Mouse (Mus musculus): Measurements from ENCODE around the gene Tfpi. TPM values are rescaled to one million over a fixed set of nuclear protein-coding genes. Genes with fewer than 3 reads are reported as not detected.
A peak's percentile ranks its signal among the peaks of the same experiment; 100 is the strongest.
"Not testable (repeated sequence)": the region's sequence is repeated elsewhere in the genome, so short reads cannot be mapped to it uniquely, and the experiment has no call there.

Tfpi gene
- total RNA-seq (2021): 10 to 100 TPM; 62.3 to 67.1 TPM

DNA sequence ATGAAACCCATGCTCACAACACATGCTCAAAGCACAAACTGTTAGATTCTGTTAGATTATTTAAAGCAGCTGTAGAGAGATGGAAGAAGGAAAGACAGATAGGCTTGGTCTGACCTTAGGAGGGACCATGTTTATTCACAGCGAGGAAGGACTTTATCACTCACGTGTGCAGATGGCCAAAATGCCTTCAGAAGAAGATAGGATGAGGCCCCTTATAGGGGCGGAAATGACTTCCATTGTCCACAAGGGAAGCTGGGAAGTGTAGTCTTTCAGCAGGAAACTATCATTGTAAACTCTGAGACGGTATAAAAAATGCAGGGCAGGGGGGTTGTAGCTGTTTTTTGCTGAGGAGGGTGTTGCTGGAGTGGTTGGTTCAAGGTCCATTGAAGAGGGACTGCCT is at the start of gene Tfpi:
Tfpi (minus strand) TSS at position 199 of the 400 bp plus-strand sequence.
- intact Hi-C loops (cut with DNase I): loop anchor here (5.0 kb wide), 1 partner anchor 241 kb away; the partner anchor contains the start of gene Zdhhc5
- DNase-seq: peak; percentile 59 to 68

- intact Hi-C loops (cut with DNase I): no loop called here
- DNase-seq: no peak
Measured at GRCm38 (mm10) chr2:84526221-84526620, 49.6 kb upstream of the Tfpi start.

- no peak for DNase-seq
- intact Hi-C loops (cut with DNase I): no loop called here
Measured at GRCm38 (mm10) chr2:84525806-84526205, 49.2 kb upstream of the Tfpi start.

DNA sequence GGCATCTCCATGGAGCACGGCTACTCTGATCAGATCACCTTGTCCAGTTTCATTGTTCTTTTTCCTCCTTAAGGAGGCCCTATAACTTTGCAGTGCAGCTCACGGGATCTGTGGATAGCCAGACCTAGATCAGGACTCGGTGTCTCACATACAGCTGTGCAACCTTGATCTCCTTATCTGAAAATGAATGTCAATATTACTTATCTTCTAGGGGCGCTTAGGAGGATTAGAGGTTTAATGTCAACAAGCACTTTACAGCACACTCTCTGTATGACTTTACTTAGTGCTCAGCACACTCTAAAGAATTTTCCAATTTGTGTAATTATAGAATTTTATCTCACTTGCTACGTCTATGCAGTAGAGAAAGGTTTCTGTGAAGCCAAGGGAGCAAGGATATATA is 48.5 kb upstream of the Tfpi start:
- DNase-seq: no peak
- intact Hi-C loops (cut with DNase I): no loop called here

DNA sequence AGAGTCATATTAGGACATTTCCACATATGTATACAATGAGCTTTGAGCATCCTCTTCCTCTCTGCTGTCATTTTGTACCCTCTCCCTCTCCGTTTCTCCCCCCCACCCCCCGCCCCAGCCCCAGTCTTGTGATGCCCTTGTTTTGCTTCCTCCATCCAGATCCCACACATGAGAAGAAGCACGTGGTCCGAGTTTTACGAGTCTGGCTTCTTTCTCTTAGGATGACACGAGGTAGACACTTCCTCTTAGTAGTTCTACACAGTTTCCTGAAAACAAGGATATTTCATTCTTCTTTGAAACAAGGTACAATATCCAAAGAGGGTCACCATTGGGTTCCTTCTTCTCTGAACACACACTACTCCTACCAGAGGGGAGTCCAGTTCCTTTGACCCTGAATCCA is 47.4 kb upstream of the Tfpi start:
- intact Hi-C loops (cut with DNase I): no loop called here
- DNase-seq: no peak

DNA sequence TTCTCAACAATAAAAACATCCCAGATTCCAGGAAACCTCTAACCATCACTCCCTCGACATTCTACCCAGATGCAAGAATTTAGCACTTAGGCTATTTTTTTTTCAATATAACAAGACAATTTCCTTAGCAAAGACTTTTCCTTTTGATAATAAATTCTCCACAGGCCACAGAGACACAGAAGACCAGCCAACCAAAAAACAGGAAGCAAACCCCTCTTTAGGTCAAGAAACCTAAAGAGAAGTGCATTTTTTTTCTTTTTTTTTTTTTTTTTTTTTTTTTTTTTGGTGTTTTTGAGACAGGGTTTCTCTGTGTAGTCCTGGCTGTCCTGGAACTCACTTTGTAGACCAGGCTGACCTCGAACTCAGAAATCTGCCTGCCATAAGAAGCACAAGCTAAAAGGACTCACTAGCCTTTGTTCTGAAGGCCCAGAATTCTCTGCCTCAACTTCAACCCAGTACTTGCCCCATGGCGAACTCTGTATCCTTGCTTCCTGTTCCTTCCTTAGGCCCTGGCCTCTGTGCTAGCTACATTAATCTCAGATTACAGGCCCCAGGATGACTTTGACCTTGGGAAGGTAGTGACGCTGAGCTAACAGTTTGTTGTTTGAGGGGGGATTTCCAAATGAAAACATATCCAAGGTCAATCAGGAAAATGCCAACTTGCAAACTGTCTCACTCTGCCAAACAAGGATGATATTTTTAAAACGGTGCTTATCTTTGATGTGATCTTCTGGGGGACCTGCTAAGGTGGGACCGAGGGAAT is 46.7 kb upstream of the Tfpi start:
- intact Hi-C loops (cut with DNase I): no loop called here
- DNase-seq: no peak

GRCm38 (mm10) chr2:84519514-84520067 is 43.0 kb upstream of the Tfpi start:
- DNase-seq: peak; percentile 60 to 65
- intact Hi-C loops (cut with DNase I): no loop called here

GRCm38 (mm10) chr2:84518767-84519166 is 42.2 kb upstream of the Tfpi start:
- peak in 1 of 2 experiments; percentile 13 for DNase-seq
- intact Hi-C loops (cut with DNase I): no loop called here

- intact Hi-C loops (cut with DNase I): no loop called here
- DNase-seq: no peak
Measured at GRCm38 (mm10) chr2:84513281-84513680, 36.7 kb upstream of the Tfpi start.

GRCm38 (mm10) chr2:84511508-84511907 is 34.9 kb upstream of the Tfpi start:
- DNase-seq: no peak
- intact Hi-C loops (cut with DNase I): no loop called here

- no peak for DNase-seq
- intact Hi-C loops (cut with DNase I): no loop called here
Measured at GRCm38 (mm10) chr2:84511036-84511435, 34.5 kb upstream of the Tfpi start.

- intact Hi-C loops (cut with DNase I): not testable (repeated sequence)
- peak; percentile 11 to 34 for DNase-seq
Measured at GRCm38 (mm10) chr2:84504954-84505394, 28.4 kb upstream of the Tfpi start.

DNA sequence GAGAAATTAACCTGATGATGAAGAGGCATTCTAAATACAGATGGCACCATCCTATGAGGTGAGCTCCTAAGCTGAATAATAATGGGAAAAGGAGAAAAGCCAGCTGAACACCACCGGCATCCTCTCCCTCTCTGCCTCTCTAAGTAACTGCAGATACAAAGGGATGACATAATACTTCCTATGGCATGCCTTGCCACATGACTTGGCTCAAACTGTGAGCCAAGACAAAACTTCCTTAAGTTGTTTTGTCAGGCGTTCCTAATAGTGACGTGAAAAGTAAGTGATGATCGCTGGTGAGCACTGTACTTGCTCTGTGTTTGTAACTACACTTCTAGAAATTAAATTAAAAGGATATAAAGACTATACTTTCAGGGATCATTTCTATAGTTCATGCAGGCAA is 27.7 kb upstream of the Tfpi start:
- intact Hi-C loops (cut with DNase I): no loop called here
- peak in 1 of 2 experiments; percentile 11 for DNase-seq

DNA sequence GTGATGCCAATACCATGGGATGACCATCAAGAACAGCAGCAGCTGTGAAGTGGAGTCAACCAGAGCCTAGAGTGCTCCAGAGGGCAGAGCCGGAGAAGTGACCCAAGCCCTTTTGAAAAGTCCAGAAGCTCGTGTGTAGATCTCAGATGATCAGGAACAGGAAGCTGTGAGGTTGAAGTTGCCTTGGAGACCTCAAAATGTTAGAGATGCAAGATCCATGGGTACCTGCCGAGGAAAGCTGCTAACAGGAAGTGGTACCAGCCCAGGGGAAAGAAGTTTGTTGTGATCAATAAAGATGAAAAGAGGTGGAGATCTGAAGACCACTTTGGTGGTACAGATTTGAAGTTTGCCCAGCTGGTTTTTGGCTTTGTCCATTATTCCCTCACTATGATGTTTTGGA is 22.3 kb upstream of the Tfpi start:
- DNase-seq: no peak
- intact Hi-C loops (cut with DNase I): no loop called here

DNA sequence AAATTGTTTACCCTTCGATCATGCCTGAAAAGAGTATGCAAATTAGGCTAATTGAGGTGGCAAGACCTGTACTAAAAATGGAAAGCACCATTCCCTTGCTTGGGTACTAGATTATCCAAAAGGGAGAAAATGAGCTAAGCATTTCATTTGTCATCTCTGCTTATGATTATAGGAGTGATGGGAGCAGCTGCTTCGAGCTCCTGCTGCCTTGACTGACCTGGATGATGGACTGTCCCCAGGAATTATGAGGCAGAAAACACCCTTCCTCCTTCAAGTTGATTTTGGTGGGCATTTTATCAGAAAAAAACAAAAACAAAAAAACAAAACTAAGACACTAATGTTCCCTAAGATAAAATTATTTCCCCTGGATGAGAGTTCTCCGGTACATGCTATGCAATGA is 18.5 kb upstream of the Tfpi start:
- intact Hi-C loops (cut with DNase I): no loop called here
- DNase-seq: no peak

GRCm38 (mm10) chr2:84493626-84494025 is 17.1 kb upstream of the Tfpi start:
- no peak for DNase-seq
- intact Hi-C loops (cut with DNase I): no loop called here

DNA sequence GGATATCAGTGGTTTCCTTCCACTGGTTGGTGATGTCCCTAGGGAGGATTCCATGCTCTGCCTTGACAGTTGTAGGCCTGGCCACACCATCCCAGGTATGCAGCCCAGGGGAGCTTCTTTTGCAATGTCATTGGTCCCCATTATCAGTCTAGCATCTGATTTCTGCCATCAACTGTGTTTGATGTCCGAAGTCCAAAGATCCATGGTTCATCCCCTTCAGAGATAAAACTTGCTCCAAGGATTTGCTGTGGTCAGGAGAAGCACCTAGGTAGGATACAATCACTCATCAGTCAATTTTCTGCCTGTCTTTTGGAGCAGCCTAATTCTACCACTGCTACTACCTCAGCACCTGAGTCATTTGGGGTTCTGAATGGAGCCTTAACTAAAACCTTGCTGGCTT is 15.1 kb upstream of the Tfpi start:
- intact Hi-C loops (cut with DNase I): no loop called here
- DNase-seq: no peak

DNA sequence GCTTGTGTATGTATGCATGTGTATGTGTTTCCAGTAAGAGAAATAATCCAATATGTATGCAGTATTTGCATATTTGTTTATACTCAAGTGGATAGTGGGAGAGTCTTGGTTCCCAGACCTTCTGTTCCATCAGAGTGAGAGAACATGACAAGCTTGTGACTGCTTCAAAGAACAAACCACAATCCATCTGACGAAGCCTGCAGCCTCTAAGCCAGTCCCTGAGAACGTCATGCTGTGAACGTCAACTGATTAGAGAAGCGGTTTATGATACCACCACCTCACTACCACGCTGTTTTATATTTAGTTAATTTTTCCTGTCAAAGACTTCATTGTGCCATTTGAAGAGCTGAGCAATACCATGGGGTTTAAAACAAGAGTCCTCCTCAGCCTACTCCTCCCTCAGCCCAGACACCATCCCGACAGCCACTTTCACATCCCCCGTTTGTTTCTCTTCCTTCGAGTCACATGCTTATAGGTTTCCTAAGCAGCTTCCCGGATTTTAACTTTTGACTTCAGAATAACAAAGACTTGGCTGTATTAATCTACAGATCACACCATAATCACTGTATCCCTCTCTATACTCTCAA is 11.2 kb upstream of the Tfpi start:
- intact Hi-C loops (cut with DNase I): no loop called here
- DNase-seq: no peak

- DNase-seq: peak; percentile 55 to 67
- intact Hi-C loops (cut with DNase I): loop anchor here (5.0 kb wide), 1 partner anchor 180 kb away; no protein-coding TSS in a partner anchor
Measured at GRCm38 (mm10) chr2:84481863-84482262, 5.3 kb upstream of the Tfpi start.

DNA sequence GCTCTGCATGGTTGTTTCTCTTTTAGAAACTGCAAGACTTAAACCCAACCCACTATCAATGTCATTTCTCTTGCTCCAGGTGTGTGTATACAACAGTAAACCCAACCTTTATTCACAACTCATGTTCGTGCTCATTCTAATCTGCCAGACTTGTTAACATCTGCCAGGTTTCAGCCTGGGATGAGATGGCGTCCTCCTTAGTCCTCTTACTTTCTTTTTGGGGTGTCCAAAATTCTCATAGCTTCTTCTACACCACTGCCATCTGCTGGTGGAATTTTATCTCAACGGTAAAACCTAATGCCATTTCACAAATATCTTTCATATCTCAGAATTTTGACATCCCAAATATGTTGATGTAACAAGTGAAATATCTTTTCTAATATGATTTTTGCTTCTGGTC is 2.5 kb upstream of the Tfpi start:
- peak; percentile 72 to 85 for DNase-seq
- intact Hi-C loops (cut with DNase I): loop anchor here (1.0 to 5.0 kb wide), 2 partner anchors 24 to 238 kb away; partner anchors contain the start of gene Zdhhc5

- intact Hi-C loops (cut with DNase I): loop anchor here (5.0 kb wide), 1 partner anchor 240 kb away; the partner anchor contains the start of gene Zdhhc5
- no peak for DNase-seq
Measured at GRCm38 (mm10) chr2:84477759-84478158, 1.2 kb upstream of the Tfpi start.

GRCm38 (mm10) chr2:84476131-84476530 is 444 bp downstream of the Tfpi start:
- no peak for DNase-seq
- intact Hi-C loops (cut with DNase I): loop anchor here (5.0 kb wide), 1 partner anchor 241 kb away; the partner anchor contains the start of gene Zdhhc5
